Mouse (Mus musculus) myocyte (in vitro differentiated cells): ENCODE measurements at regions not wholly inside any gene's neighbourhood (a gene's known extent, or its start where the extent isn't known, plus 50 kb on each side); places are given as distances from the start of the nearest gene placed in this dataset.

ENCODE experiments used
- H3K27me3 ChIP-seq: one replicate; pipeline ENCODE4 v1.6.1; 2011; ENCODE audit not compliant: control insufficient read depth, insufficient read depth, insufficient read length
- H3K36me3 ChIP-seq: one replicate; pipeline ENCODE4 v1.6.1; 2011; ENCODE audit not compliant: control insufficient read depth, insufficient read depth
- H3K4me2 ChIP-seq: one replicate; pipeline ENCODE4 v1.6.1; 2011; ENCODE audit warnings: low read depth, control low read depth
- H3K4me3 ChIP-seq: one replicate; pipeline ENCODE4 v1.5.1; 2011; ENCODE audit warnings: mild to moderate bottlenecking, control low read depth, moderate library complexity
- H3K79me2 ChIP-seq: one replicate; pipeline ENCODE4 v1.6.1; 2011; ENCODE audit not compliant: control insufficient read depth, insufficient read depth
- H3ac ChIP-seq: one replicate; pipeline ENCODE4 v1.6.1; 2011; ENCODE audit not compliant: control insufficient read depth, insufficient read length
- CEBPB ChIP-seq: IDR thresholded peaks from 2 replicates; pipeline ENCODE4 v1.6.1; 2011; ENCODE audit warnings: mild to moderate bottlenecking, moderate library complexity; ENCODE audit not compliant: poor library complexity, insufficient read depth, severe bottlenecking
- E2F4 ChIP-seq: IDR thresholded peaks from one replicate; pipeline ENCODE4 v1.6.1; 2011; ENCODE audit warnings: mild to moderate bottlenecking, control low read depth, moderate library complexity; ENCODE audit not compliant: insufficient read depth
- MAX ChIP-seq: IDR thresholded peaks from one replicate; pipeline ENCODE4 v1.6.1; 2011; ENCODE audit warnings: low read depth, mild to moderate bottlenecking, control low read depth
- MYOD1 ChIP-seq, 3 experiments: IDR thresholded peaks; one replicate each; pipeline ENCODE4 v1.6.1; 2011; ENCODE audit warnings: control low read depth in 2 of 3, low read depth in 2 of 3, mild to moderate bottlenecking in 2 of 3, moderate library complexity in 1 of 3; ENCODE audit not compliant: insufficient read length in 2 of 3, control insufficient read depth in 1 of 3
- MYOG ChIP-seq, 3 experiments: IDR thresholded peaks; one replicate each; pipeline ENCODE4 v1.6.1; 2011; ENCODE audit warnings: control low read depth in 2 of 3, low read depth in 2 of 3, mild to moderate bottlenecking in 2 of 3; ENCODE audit not compliant: insufficient read length in 2 of 3, control insufficient read depth in 1 of 3, insufficient read depth in 1 of 3
- POLR2A ChIP-seq: IDR thresholded peaks from one replicate; pipeline ENCODE4 v1.6.1; 2011; ENCODE audit warnings: low read depth, mild to moderate bottlenecking, control low read depth, moderate library complexity; ENCODE audit not compliant: insufficient read length
- POLR2AphosphoS2 ChIP-seq: IDR thresholded peaks from one replicate; pipeline ENCODE4 v1.6.1; 2011; ENCODE audit warnings: low read depth, control low read depth; ENCODE audit not compliant: insufficient read length
- REST ChIP-seq: IDR thresholded peaks from one replicate; pipeline ENCODE4 v1.6.1; 2011; ENCODE audit warnings: mild to moderate bottlenecking, control low read depth, moderate library complexity; ENCODE audit not compliant: insufficient read depth, insufficient read length
- SRF ChIP-seq: IDR thresholded peaks from one replicate; pipeline ENCODE4 v1.6.1; 2011; ENCODE audit warnings: low read depth; ENCODE audit not compliant: control insufficient read depth, insufficient read length
- TCF12 ChIP-seq: IDR thresholded peaks from one replicate; pipeline ENCODE4 v1.6.1; 2011; ENCODE audit warnings: mild to moderate bottlenecking, control low read depth; ENCODE audit not compliant: poor library complexity, insufficient read depth, severe bottlenecking
- TCF3 ChIP-seq: IDR thresholded peaks from one replicate; pipeline ENCODE4 v1.6.1; 2011; ENCODE audit warnings: low read depth, control low read depth; ENCODE audit not compliant: insufficient read length
- USF1 ChIP-seq: IDR thresholded peaks from one replicate; pipeline ENCODE4 v1.6.1; 2011; ENCODE audit warnings: low read depth, mild to moderate bottlenecking, control low read depth, moderate library complexity

GRCm38 (mm10) chr6:47648899-47649298 is 53.8 kb upstream of the Ezh2 start:
- peaks cover 23% of the 10 kb centered on the region for H3K27me3 ChIP-seq
- H3K4me2 ChIP-seq = no peak overlapping the region
- H3K79me2 ChIP-seq = no peaks in the 10 kb centered on the region
- H3K4me3 ChIP-seq = no peak overlapping the region
- no peaks in the 10 kb centered on the region for H3K36me3 ChIP-seq
- no peak overlapping the region for H3ac ChIP-seq
- TF ChIP-seq POLR2A (no peak), SRF (no peak), MAX (no peak), TCF12 (no peak), USF1 (no peak), POLR2AphosphoS2 (no peak), CEBPB (no peak), E2F4 (no peak)

GRCm38 (mm10) chr6:47648316-47648715 is 53.2 kb upstream of the Ezh2 start:
- no peaks in the 10 kb centered on the region for H3K79me2 ChIP-seq
- H3K4me2 ChIP-seq = no peak overlapping the region
- no peak for TF ChIP-seq MYOD1 (IDR thresholded peaks at IDR 0.05; ENCODE audit: control insufficient read depth in 1 of 3, insufficient read length in 2 of 3, low read depth in 2 of 3)
- TF ChIP-seq SRF = no peak
- TF ChIP-seq TCF12 = no peak
- no peak for TF ChIP-seq POLR2AphosphoS2
- H3K36me3 ChIP-seq = no peaks in the 10 kb centered on the region
- no peak overlapping the region for H3ac ChIP-seq
- no peak overlapping the region for H3K4me3 ChIP-seq
- peaks cover 23% of the 10 kb centered on the region for H3K27me3 ChIP-seq

- no peak overlapping the region for H3K4me3 ChIP-seq
- no peaks in the 10 kb centered on the region for H3K36me3 ChIP-seq
- no peaks in the 10 kb centered on the region for H3K79me2 ChIP-seq
- peaks cover 23% of the 10 kb centered on the region for H3K27me3 ChIP-seq
- TF ChIP-seq E2F4 (no peak), MYOG (IDR thresholded peaks at IDR 0.05; ENCODE audit: control insufficient read depth in 1 of 3, insufficient read depth in 1 of 3, insufficient read length in 2 of 3, low read depth in 2 of 3) (no peak)
- no peak overlapping the region for H3K4me2 ChIP-seq
- no peak overlapping the region for H3ac ChIP-seq
Observed at GRCm38 (mm10) chr6:47647876-47648275, 52.7 kb upstream of the Ezh2 start.

GRCm38 (mm10) chr6:47646731-47647567 is 51.8 kb upstream of the Ezh2 start:
- Histone ChIP-seq H3ac (no peak overlapping the region), H3K27me3 (peaks cover 23% of the 10 kb centered on the region), H3K4me3 (no peak overlapping the region), H3K79me2 (no peaks in the 10 kb centered on the region), H3K4me2 (no peak overlapping the region), H3K36me3 (no peaks in the 10 kb centered on the region)
- no peak for TF ChIP-seq SRF
- TF ChIP-seq POLR2A = no peak
- no peak for TF ChIP-seq REST
- TF ChIP-seq TCF12 = no peak
- TF ChIP-seq CEBPB = no peak
- TF ChIP-seq USF1 = no peak
- TF ChIP-seq MYOD1 (IDR thresholded peaks at IDR 0.05; ENCODE audit: control insufficient read depth in 1 of 3, insufficient read length in 2 of 3, low read depth in 2 of 3) = no peak
- no peak for TF ChIP-seq POLR2AphosphoS2
- TF ChIP-seq MYOG (IDR thresholded peaks at IDR 0.05; ENCODE audit: control insufficient read depth in 1 of 3, insufficient read depth in 1 of 3, insufficient read length in 2 of 3, low read depth in 2 of 3) = no peak
- no peak for TF ChIP-seq TCF3
- no peak for TF ChIP-seq E2F4
- TF ChIP-seq MAX = no peak

GRCm38 (mm10) chr6:47646022-47646421 is 50.9 kb upstream of the Ezh2 start:
- no peak overlapping the region for H3ac ChIP-seq
- no peaks in the 10 kb centered on the region for H3K36me3 ChIP-seq
- peaks cover 23% of the 10 kb centered on the region for H3K27me3 ChIP-seq
- H3K79me2 ChIP-seq = no peaks in the 10 kb centered on the region
- TF ChIP-seq USF1 (no peak), MYOG (IDR thresholded peaks at IDR 0.05; ENCODE audit: control insufficient read depth in 1 of 3, insufficient read depth in 1 of 3, insufficient read length in 2 of 3, low read depth in 2 of 3) (no peak), POLR2AphosphoS2 (no peak), MYOD1 (IDR thresholded peaks at IDR 0.05; ENCODE audit: control insufficient read depth in 1 of 3, insufficient read length in 2 of 3, low read depth in 2 of 3) (no peak), CEBPB (no peak), REST (no peak), TCF12 (no peak), POLR2A (no peak), SRF (no peak), MAX (no peak), E2F4 (no peak), TCF3 (no peak)
- no peak overlapping the region for H3K4me2 ChIP-seq
- H3K4me3 ChIP-seq = no peak overlapping the region
